Mouse (Mus musculus) G1E (cell line): ENCODE data around the gene Tmprss13. TPM values are rescaled to one million over a fixed set of nuclear protein-coding genes. Genes with fewer than 3 reads are reported as not detected.

ENCODE experiments used
- ATAC-seq: 2 replicates; pipeline ENCODE4 v1.8.0; 2016; ENCODE audit warnings: mild to moderate bottlenecking; ENCODE audit not compliant: insufficient number of reproducible peaks, poor library complexity, low FRiP score, severe bottlenecking; ENCODE audit errors: extremely low read depth
- DNase-seq: peaks from one replicate; pipeline ENCODE4 v3.0.0; 2012; ENCODE audit warnings: low spot score
- H3K27me3 ChIP-seq: 2 replicates; pipeline ENCODE4 v1.6.1; 2012; ENCODE audit warnings: mild to moderate bottlenecking, low read length, inconsistent platforms; ENCODE audit not compliant: insufficient read depth
- H3K36me3 ChIP-seq: replicated peaks from 2 replicates; pipeline ENCODE3; 2012; ENCODE audit warnings: mild to moderate bottlenecking, inconsistent platforms
- H3K4me1 ChIP-seq: 2 replicates; pipeline ENCODE4 v1.6.1; 2012; ENCODE audit warnings: low read depth, low read length, inconsistent platforms, mixed read lengths; ENCODE audit not compliant: insufficient read depth
- H3K4me3 ChIP-seq: 2 replicates; pipeline ENCODE4 v1.5.1; 2012; ENCODE audit warnings: low read depth, mild to moderate bottlenecking, inconsistent platforms, low read length, moderate library complexity, mixed read lengths
- H3K9me3 ChIP-seq: replicated peaks from 2 replicates; pipeline ENCODE4 v1.6.1; 2012; ENCODE audit warnings: inconsistent platforms
- CTCF ChIP-seq: IDR thresholded peaks from 2 replicates; pipeline ENCODE4 v1.5.1; 2012; ENCODE audit warnings: low read depth, low read length, inconsistent platforms, mixed read lengths
- GATA1 ChIP-seq: IDR thresholded peaks from 2 replicates; pipeline ENCODE4 v1.6.1; 2012; ENCODE audit warnings: borderline replicate concordance, low read length, inconsistent platforms, mixed read lengths
- GATA2 ChIP-seq: IDR thresholded peaks from 2 replicates; pipeline ENCODE4 v1.6.1; 2012; ENCODE audit warnings: low read depth, low read length, inconsistent platforms, borderline replicate concordance
- POLR2AphosphoS5 ChIP-seq: IDR thresholded peaks from 2 replicates; pipeline ENCODE4 v1.6.1; 2012; ENCODE audit warnings: low read depth, low read length, inconsistent platforms; ENCODE audit not compliant: insufficient replicate concordance
- TAL1 ChIP-seq: conservative IDR thresholded peaks from 2 replicates; pipeline ENCODE4 v1.6.1; 2012; ENCODE audit warnings: low read depth, low read length, inconsistent platforms, mixed read lengths
- polyA plus RNA-seq: library from polyadenylated mRNA; stranded (reverse); fragments of >175 nt; gene quantifications from 2 replicates; pipeline ENCODE4 v1.2.3, GENCODE M21; 2012
- total RNA-seq, 2 experiments: library from RNA; stranded (forward) in 1 of 2; stranded (reverse) in 1 of 2; fragments of 200-1000 nt in 1 of 2; fragments of >200 nt in 1 of 2; fragmentation: Nextera tagmentation in 1 of 2; gene quantifications; 2 replicates each; pipeline ENCODE4 v1.2.3; 2014 to 2017

The Tmprss13 gene
- total and polyA plus RNA-seq, 3 experiments: 0.05 TPM; not detected in 2

DNA sequence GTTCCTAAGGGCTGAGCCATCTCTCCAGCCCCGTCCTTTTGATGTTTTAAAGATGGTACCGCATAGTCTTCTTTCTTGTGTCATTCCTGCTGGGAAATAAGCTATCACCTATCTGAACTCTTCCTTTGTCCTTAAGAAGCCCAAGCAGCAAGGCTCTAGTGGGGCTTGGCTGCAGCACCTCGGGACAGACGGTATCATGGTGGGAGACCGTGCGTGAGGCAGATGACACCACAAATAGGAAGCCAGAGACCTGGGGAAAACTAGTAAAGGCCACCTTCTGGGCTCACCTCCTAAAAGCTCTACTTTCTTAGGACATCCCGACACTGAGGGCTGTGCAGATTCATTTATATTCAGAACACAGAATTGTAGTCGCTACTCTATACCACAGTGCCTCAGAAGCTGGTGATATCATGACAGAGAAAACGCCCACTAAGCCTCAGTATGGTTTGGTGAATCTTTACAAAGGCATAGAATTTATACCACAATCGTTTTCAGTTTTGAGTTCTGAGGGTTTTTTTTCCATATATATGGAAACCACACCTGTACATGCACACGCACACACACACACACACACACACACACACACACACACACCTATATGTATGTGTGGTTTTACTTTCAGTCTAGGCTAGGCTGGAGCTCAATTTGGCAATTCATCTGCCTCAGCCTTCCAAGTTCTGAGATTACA is 27.3 kb upstream of the Tmprss13 start:
- no peak for TF ChIP-seq CTCF
- no peak for TF ChIP-seq POLR2AphosphoS5
- no peak for TF ChIP-seq GATA2
- TF ChIP-seq TAL1: no peak
- TF ChIP-seq GATA1: no peak
- no peaks in the 10 kb centered on the region for H3K9me3 ChIP-seq
- no peak overlapping the region for H3K4me3 ChIP-seq
- H3K36me3 ChIP-seq: no peaks in the 10 kb centered on the region
- ATAC-seq (no peak), DNase-seq (no peak)
- peaks cover 6% of the 10 kb centered on the region; the same call in 1 of the 2 replicates for H3K4me1 ChIP-seq
- 0 out of 2 replicates have a peak, but pooled peaks cover 2% of the 10 kb centered on the region for H3K27me3 ChIP-seq

- Histone ChIP-seq H3K9me3 (0 out of 2 replicates have a peak, but pooled peaks cover under 1% of the 10 kb centered on the region), H3K4me3 (no peak overlapping the region), H3K36me3 (no peaks in the 10 kb centered on the region), H3K4me1 (peaks cover 13% of the 10 kb centered on the region), H3K27me3 (peaks cover 6% of the 10 kb centered on the region; the same call in 1 of the 2 replicates)
- TF ChIP-seq TAL1 (no peak), GATA2 (no peak), POLR2AphosphoS5 (no peak), GATA1 (no peak), CTCF (no peak)
- ATAC-seq (no peak), DNase-seq (no peak)
These were observed 24.5 kb upstream of the Tmprss13 start for GRCm38 (mm10) chr9:45294210-45295011.

- DNase-seq: no peak
- Histone ChIP-seq H3K4me3 (no peak overlapping the region), H3K36me3 (no peaks in the 10 kb centered on the region), H3K27me3 (peaks cover 7% of the 10 kb centered on the region; the same call in 1 of the 2 replicates), H3K9me3 (peaks cover 4% of the 10 kb centered on the region; the same call in 1 of the 2 replicates), H3K4me1 (peaks cover 28% of the 10 kb centered on the region)
- no peak for ATAC-seq
- TF ChIP-seq GATA1 (no peak), CTCF (peak; percentile 64), TAL1 (no peak)
These were observed 19.5 kb upstream of the Tmprss13 start for GRCm38 (mm10) chr9:45299231-45300006.

GRCm38 (mm10) chr9:45300422-45301104 is 18.3 kb upstream of the Tmprss13 start:
- Histone ChIP-seq H3K4me1 (peaks cover 25% of the 10 kb centered on the region), H3K4me3 (no peak overlapping the region), H3K9me3 (peaks cover 4% of the 10 kb centered on the region; the same call in 1 of the 2 replicates), H3K36me3 (no peaks in the 10 kb centered on the region), H3K27me3 (peaks cover 7% of the 10 kb centered on the region; the same call in 1 of the 2 replicates)
- ATAC-seq (no peak), DNase-seq (peak; percentile 48)
- TF ChIP-seq CTCF (peak; percentile 45; the same call in 1 of the 2 replicates), GATA1 (no peak)

- Histone ChIP-seq H3K36me3 (no peaks in the 10 kb centered on the region), H3K4me3 (no peak overlapping the region), H3K9me3 (peaks cover 4% of the 10 kb centered on the region; the same call in 1 of the 2 replicates), H3K4me1 (peaks cover 20% of the 10 kb centered on the region), H3K27me3 (peaks cover 9% of the 10 kb centered on the region; the same call in 1 of the 2 replicates)
- DNase-seq (no peak), ATAC-seq (no peak)
- TF ChIP-seq GATA2: no peak
- no peak for TF ChIP-seq POLR2AphosphoS5
- TF ChIP-seq TAL1: no peak
- TF ChIP-seq CTCF: no peak
- TF ChIP-seq GATA1: no peak
These were observed 17.1 kb upstream of the Tmprss13 start for GRCm38 (mm10) chr9:45301771-45302170.
